Mouse (Mus musculus): ENCODE data around the gene Cdadc1. TPM values are rescaled to one million over a fixed set of nuclear protein-coding genes. Genes with fewer than 3 reads are reported as not detected.

Cdadc1 gene
- polyA plus RNA-seq, 2 experiments, result 5.9 to 15.7 TPM

DNA sequence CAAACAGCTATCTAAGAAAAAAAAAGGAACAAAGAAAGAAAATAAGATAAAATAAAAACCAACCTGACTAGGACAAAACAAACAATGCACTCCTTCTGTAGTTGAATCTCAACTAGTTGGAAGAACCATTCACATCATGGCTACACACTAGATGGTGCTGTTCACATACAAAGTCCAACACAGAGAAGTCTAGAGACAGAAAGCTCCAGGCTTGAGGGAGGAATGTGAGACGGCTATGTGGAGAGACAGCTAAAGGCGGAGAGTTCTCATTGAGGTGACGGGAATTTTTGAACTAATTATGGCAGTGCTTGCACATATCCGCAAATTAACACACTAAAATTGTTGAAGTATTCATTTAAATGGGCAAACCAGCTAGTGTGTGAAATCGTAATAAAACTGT is 43.7 kb downstream of the Cdadc1 start:
- DNase-seq (ENCODE audit: low read depth in 3 of 3, low spot score in 3 of 3) (no peak), ATAC-seq (ENCODE audit: insufficient read depth) (no peak)
- H3K4me3 ChIP-seq (ENCODE audit: insufficient read depth in 1 of 2, low read depth in 2 of 2, low read length in 2 of 2), result no peak overlapping the region
- H3K36me3 ChIP-seq (replicated peaks; ENCODE audit: control insufficient read depth, insufficient read depth, low read depth), result no peaks in the 10 kb centered on the region
- TF ChIP-seq EP300 (IDR thresholded peaks at IDR 0.05; ENCODE audit: low read depth) (no peak), CTCF (IDR thresholded peaks at IDR 0.05; ENCODE audit: low read depth) (no peak; the same call in 1 of the 2 replicates)
- no peaks in the 10 kb centered on the region for H3K27me3 ChIP-seq (ENCODE audit: control insufficient read depth, insufficient read depth, low read length)
- H3K4me1 ChIP-seq (replicated peaks; ENCODE audit: control insufficient read depth in 2 of 2, insufficient read depth in 2 of 2, low read length in 1 of 2), result peaks cover 0 to 7% of the 10 kb centered on the region in 2 experiments; a peak in 2 of 4 replicates
- no peaks in the 10 kb centered on the region for H3K9me3 ChIP-seq (ENCODE audit: control insufficient read depth, low read length)
- no peak overlapping the region for H3K27ac ChIP-seq
- H3K4me2 ChIP-seq (ENCODE audit: low read depth), result no peak overlapping the region
- 72% methylated on average over 5 of the region's 5 CpGs for WGBS (ENCODE audit: insufficient replicate concordance)
- no peak overlapping the region for H3K9ac ChIP-seq (replicated peaks)

DNA sequence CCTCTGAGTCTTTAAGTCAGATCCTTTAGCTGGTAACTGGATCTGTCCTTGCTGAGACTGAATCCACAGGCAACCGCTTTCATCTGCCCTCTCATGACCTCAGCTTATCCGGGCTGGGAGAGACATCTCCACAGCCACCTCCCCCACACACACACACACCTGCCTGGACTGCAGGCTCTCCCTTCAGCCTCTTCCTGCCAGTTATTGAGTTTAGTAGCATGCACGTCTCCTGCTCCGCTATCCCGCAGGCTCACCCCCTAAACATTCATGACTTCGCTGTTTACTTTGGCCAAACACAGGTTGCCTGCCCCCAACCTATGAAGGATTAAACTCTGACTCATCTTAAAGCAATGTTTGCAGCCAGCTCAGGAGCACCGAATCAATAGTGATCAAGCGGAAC is 45.8 kb downstream of the Cdadc1 start:
- TF ChIP-seq EP300 (IDR thresholded peaks at IDR 0.05; ENCODE audit: low read depth) (no peak), CTCF (IDR thresholded peaks at IDR 0.05; ENCODE audit: low read depth) (no peak)
- Histone ChIP-seq H3K36me3 (replicated peaks; ENCODE audit: control insufficient read depth, insufficient read depth, low read depth) (no peaks in the 10 kb centered on the region), H3K27ac (no peak overlapping the region), H3K4me1 (replicated peaks; ENCODE audit: control insufficient read depth in 2 of 2, insufficient read depth in 2 of 2, low read length in 1 of 2) (peaks cover 0 to 8% of the 10 kb centered on the region in 2 experiments; a peak in 2 of 4 replicates), H3K9me3 (ENCODE audit: control insufficient read depth, low read length) (no peaks in the 10 kb centered on the region), H3K9ac (replicated peaks) (no peak overlapping the region), H3K4me3 (ENCODE audit: insufficient read depth in 1 of 2, low read depth in 2 of 2, low read length in 2 of 2) (no peak overlapping the region), H3K4me2 (ENCODE audit: low read depth) (no peak overlapping the region), H3K27me3 (ENCODE audit: control insufficient read depth, insufficient read depth, low read length) (no peaks in the 10 kb centered on the region)
- DNase-seq (ENCODE audit: low read depth in 3 of 3, low spot score in 3 of 3) (no peak), ATAC-seq (ENCODE audit: insufficient read depth) (no peak)
- WGBS (ENCODE audit: insufficient replicate concordance), result 68% methylated on average over 8 of the region's 8 CpGs

DNA sequence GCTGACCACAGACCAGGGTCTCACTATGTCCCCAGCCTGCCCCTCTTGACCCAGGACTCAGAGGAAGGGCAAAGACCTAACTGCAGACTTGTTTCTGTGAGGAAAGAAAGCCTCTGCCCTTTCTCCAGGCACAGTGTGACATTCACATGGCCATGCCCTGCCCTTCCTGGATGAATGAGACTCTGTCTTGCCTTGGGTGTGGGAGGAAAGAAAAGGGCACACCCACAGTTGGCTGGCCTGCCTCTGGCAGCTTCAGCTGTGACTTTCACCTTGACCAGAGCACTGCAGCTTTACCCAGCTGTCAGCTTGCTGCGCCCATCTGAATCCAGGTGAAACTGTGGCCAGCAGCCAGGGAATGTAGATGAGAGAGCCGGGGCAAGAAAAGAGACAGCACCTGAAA is 46.9 kb downstream of the Cdadc1 start:
- Histone ChIP-seq H3K4me2 (ENCODE audit: low read depth) (no peak overlapping the region), H3K4me3 (ENCODE audit: insufficient read depth in 1 of 2, low read depth in 2 of 2, low read length in 2 of 2) (no peak overlapping the region), H3K9me3 (ENCODE audit: control insufficient read depth, low read length) (no peaks in the 10 kb centered on the region), H3K36me3 (replicated peaks; ENCODE audit: control insufficient read depth, insufficient read depth, low read depth) (no peaks in the 10 kb centered on the region), H3K4me1 (replicated peaks; ENCODE audit: control insufficient read depth in 2 of 2, insufficient read depth in 2 of 2, low read length in 1 of 2) (peaks cover 0 to 8% of the 10 kb centered on the region in 2 experiments; a peak in 1 of 4 replicates), H3K27me3 (ENCODE audit: control insufficient read depth, insufficient read depth, low read length) (no peaks in the 10 kb centered on the region), H3K9ac (replicated peaks) (no peak overlapping the region), H3K27ac (no peak overlapping the region)
- TF ChIP-seq CTCF (IDR thresholded peaks at IDR 0.05; ENCODE audit: low read depth) (no peak), EP300 (IDR thresholded peaks at IDR 0.05; ENCODE audit: low read depth) (no peak)
- WGBS (ENCODE audit: insufficient replicate concordance), result 64% methylated on average over 2 of the region's 2 CpGs
- ATAC-seq (ENCODE audit: insufficient read depth) (no peak), DNase-seq (ENCODE audit: low read depth in 3 of 3, low spot score in 3 of 3) (no peak)

DNA sequence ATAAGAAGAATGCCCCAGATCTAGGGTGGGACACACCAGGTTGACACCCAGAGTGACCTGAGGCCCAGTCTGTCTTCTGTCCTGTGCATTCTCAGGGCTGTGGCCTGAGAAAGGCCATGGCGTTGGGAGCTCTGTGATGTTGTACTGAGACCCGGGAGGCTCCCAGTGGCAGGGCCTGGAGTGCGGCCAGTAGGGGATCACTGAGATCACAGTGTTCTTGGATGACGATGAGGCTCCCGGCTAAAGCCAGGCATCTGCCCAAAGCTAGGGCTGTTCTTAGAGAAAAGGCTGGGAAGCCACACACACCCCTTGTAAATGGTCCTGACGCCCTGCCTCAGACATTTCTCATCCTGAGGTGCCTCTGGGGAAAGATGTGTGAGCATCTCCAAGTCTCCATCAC is 48.7 kb downstream of the Cdadc1 start:
- DNase-seq (ENCODE audit: low read depth in 3 of 3, low spot score in 3 of 3) (no peak), ATAC-seq (ENCODE audit: insufficient read depth) (no peak)
- H3K4me3 ChIP-seq (ENCODE audit: insufficient read depth in 1 of 2, low read depth in 2 of 2, low read length in 2 of 2), result no peak overlapping the region
- H3K9ac ChIP-seq (replicated peaks), result no peak overlapping the region
- H3K9me3 ChIP-seq (ENCODE audit: control insufficient read depth, low read length), result no peaks in the 10 kb centered on the region
- TF ChIP-seq CTCF (IDR thresholded peaks at IDR 0.05; ENCODE audit: low read depth), result no peak
- TF ChIP-seq EP300 (IDR thresholded peaks at IDR 0.05; ENCODE audit: low read depth), result no peak
- H3K4me2 ChIP-seq (ENCODE audit: low read depth), result no peak overlapping the region
- peaks cover 0 to 13% of the 10 kb centered on the region in 2 experiments; a peak in 1 of 4 replicates for H3K4me1 ChIP-seq (replicated peaks; ENCODE audit: control insufficient read depth in 2 of 2, insufficient read depth in 2 of 2, low read length in 1 of 2)
- no peaks in the 10 kb centered on the region for H3K27me3 ChIP-seq (ENCODE audit: control insufficient read depth, insufficient read depth, low read length)
- no peaks in the 10 kb centered on the region for H3K36me3 ChIP-seq (replicated peaks; ENCODE audit: control insufficient read depth, insufficient read depth, low read depth)
- WGBS (ENCODE audit: insufficient replicate concordance), result 71% methylated on average over 6 of the region's 6 CpGs
- no peak overlapping the region for H3K27ac ChIP-seq

DNA sequence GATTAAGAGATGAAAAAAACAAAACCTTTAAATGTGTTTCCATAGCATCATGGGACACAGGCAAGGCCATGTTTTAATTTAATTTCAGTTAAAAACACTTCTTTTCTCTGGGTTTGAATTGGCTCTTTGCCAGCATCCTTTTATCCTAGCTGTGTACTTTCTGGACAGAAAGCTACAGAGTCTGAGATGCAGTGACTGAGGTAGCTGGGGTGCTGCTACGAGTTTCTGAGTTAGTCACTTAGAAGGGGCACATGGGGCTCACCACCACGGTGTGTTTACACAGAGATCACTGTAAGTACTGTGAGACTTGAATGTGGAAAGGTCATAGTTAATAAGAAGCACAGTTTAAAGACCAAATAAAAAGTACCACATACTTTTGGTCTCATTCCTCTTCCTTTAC is 49.2 kb downstream of the Cdadc1 start:
- Histone ChIP-seq H3K27ac (no peak overlapping the region), H3K9ac (replicated peaks) (no peak overlapping the region), H3K4me3 (ENCODE audit: insufficient read depth in 1 of 2, low read depth in 2 of 2, low read length in 2 of 2) (no peak overlapping the region), H3K9me3 (ENCODE audit: control insufficient read depth, low read length) (no peaks in the 10 kb centered on the region), H3K27me3 (ENCODE audit: control insufficient read depth, insufficient read depth, low read length) (no peaks in the 10 kb centered on the region), H3K4me1 (replicated peaks; ENCODE audit: control insufficient read depth in 2 of 2, insufficient read depth in 2 of 2, low read length in 1 of 2) (peaks cover 0 to 13% of the 10 kb centered on the region in 2 experiments; a peak in 1 of 4 replicates), H3K4me2 (ENCODE audit: low read depth) (no peak overlapping the region), H3K36me3 (replicated peaks; ENCODE audit: control insufficient read depth, insufficient read depth, low read depth) (no peaks in the 10 kb centered on the region)
- DNase-seq (ENCODE audit: low read depth in 3 of 3, low spot score in 3 of 3), result no peak
- ATAC-seq (ENCODE audit: insufficient read depth), result no peak
- WGBS (ENCODE audit: insufficient replicate concordance), result 68% methylated on average over 2 of the region's 2 CpGs
- no peak for TF ChIP-seq CTCF (IDR thresholded peaks at IDR 0.05; ENCODE audit: low read depth)
- no peak for TF ChIP-seq EP300 (IDR thresholded peaks at IDR 0.05; ENCODE audit: low read depth)
